30 mouse cellular contexts compared by ENCODE assay signal in genomic region chr6:145094431-145094830, GRCm38 (mm10). TPM values are rescaled to one million over a fixed set of nuclear protein-coding genes. Genes with fewer than 3 reads are reported as not detected.
DNase-seq lines count a peak whose midpoint lies in the region; ATAC-seq and TF ChIP-seq lines count a peak whose summit lies in the region.
"Had no signal": no experiment of that assay in that cellular context is flagged by ENCODE, and none has a peak within 500 bp of the region (broad histone marks: within the 10 kb centered on the region; RNA-seq: fewer than 3 reads in every experiment).

No protein-coding gene starts in this region.

- no peak overlapping the region for H3K4me2 ChIP-seq in midbrain, embryonic 11.5 days
- H3K4me2 ChIP-seq in midbrain, postnatal 0 days (ENCODE audit: low read depth, low read length, poor library complexity, severe bottlenecking): no peak overlapping the region
- H3K4me2 ChIP-seq in forebrain, embryonic 16.5 days (ENCODE audit: low read length): no peak overlapping the region
- H3K4me2 ChIP-seq: embryonic facial prominence, embryonic 13.5 days; embryonic facial prominence, embryonic 15.5 days; forebrain, embryonic 12.5 days had no signal

- H3K9me3 ChIP-seq in midbrain, embryonic 11.5 days (ENCODE audit: control insufficient read depth, low read length): no peaks in the 10 kb centered on the region
- H3K9me3 ChIP-seq in midbrain, postnatal 0 days (ENCODE audit: low read length): no peaks in the 10 kb centered on the region
- no peaks in the 10 kb centered on the region for H3K9me3 ChIP-seq in forebrain, embryonic 16.5 days (ENCODE audit: control insufficient read depth, low read length)
- H3K9me3 ChIP-seq: embryonic facial prominence, embryonic 13.5 days; embryonic facial prominence, embryonic 15.5 days; forebrain, embryonic 10.5 days; forebrain, embryonic 12.5 days had no signal

- ATAC-seq in midbrain, embryonic 11.5 days (ENCODE audit: low FRiP score): no peak
- no peak for ATAC-seq in midbrain, postnatal 0 days (ENCODE audit: low FRiP score)
- ATAC-seq in forebrain, embryonic 16.5 days: no peak
- ATAC-seq: CD4-positive, CD25-positive, alpha-beta regulatory T cell, adult 4 months; forebrain, embryonic 14.5 days; forebrain, postnatal 0 days; Patski had no signal

- H3K4me3 ChIP-seq in midbrain, embryonic 11.5 days (ENCODE audit: low read depth, low read length): no peak overlapping the region
- no peak overlapping the region for H3K4me3 ChIP-seq in midbrain, postnatal 0 days (ENCODE audit: low read depth, low read length)
- no peak overlapping the region for H3K4me3 ChIP-seq in forebrain, embryonic 16.5 days (replicated peaks; ENCODE audit: low read length)
- H3K4me3 ChIP-seq: embryonic facial prominence, embryonic 13.5 days; embryonic facial prominence, embryonic 15.5 days; erythroblast, embryonic 14.5 days; forebrain, embryonic 10.5 days; forebrain, embryonic 12.5 days had no signal

- H3K27ac ChIP-seq in midbrain, embryonic 11.5 days (ENCODE audit: low read depth, low read length): no peak overlapping the region
- H3K27ac ChIP-seq in midbrain, postnatal 0 days (ENCODE audit: low read depth, low read length): no peak overlapping the region
- no peak overlapping the region for H3K27ac ChIP-seq in forebrain, embryonic 16.5 days (ENCODE audit: low read length)
- H3K27ac ChIP-seq: embryonic facial prominence, embryonic 13.5 days; embryonic facial prominence, embryonic 15.5 days; forebrain, embryonic 10.5 days; forebrain, embryonic 12.5 days had no signal

- H3K4me1 ChIP-seq in midbrain, embryonic 11.5 days (ENCODE audit: control insufficient read depth, insufficient read depth, low read length): no peaks in the 10 kb centered on the region
- H3K4me1 ChIP-seq in midbrain, postnatal 0 days (ENCODE audit: insufficient read depth, low read length): no peaks in the 10 kb centered on the region
- H3K4me1 ChIP-seq in forebrain, embryonic 16.5 days (replicated peaks; ENCODE audit: control insufficient read depth, insufficient read depth, low read length): no peaks in the 10 kb centered on the region
- H3K4me1 ChIP-seq: embryonic facial prominence, embryonic 13.5 days; embryonic facial prominence, embryonic 15.5 days; forebrain, embryonic 10.5 days; forebrain, embryonic 12.5 days had no signal

- no peak for TF ChIP-seq CTCF in midbrain, postnatal 0 days (IDR thresholded peaks at IDR 0.05)

- WGBS in midbrain, embryonic 11.5 days: 85% methylated on average over 4 of the region's 4 CpGs
- WGBS in midbrain, postnatal 0 days: 76% methylated on average over 4 of the region's 4 CpGs
- 78% methylated on average over 4 of the region's 4 CpGs for WGBS in forebrain, embryonic 16.5 days

- H3K36me3 ChIP-seq in midbrain, embryonic 11.5 days (ENCODE audit: control insufficient read depth, insufficient read depth, low read length): no peaks in the 10 kb centered on the region
- no peaks in the 10 kb centered on the region for H3K36me3 ChIP-seq in midbrain, postnatal 0 days (ENCODE audit: insufficient read depth, low read length)
- no peaks in the 10 kb centered on the region for H3K36me3 ChIP-seq in forebrain, embryonic 16.5 days (ENCODE audit: control insufficient read depth, insufficient read depth)
- H3K36me3 ChIP-seq: embryonic facial prominence, embryonic 13.5 days; embryonic facial prominence, embryonic 15.5 days; forebrain, embryonic 10.5 days; forebrain, embryonic 12.5 days; G1E had no signal

- no peaks in the 10 kb centered on the region for H3K27me3 ChIP-seq in midbrain, embryonic 11.5 days (ENCODE audit: control insufficient read depth, insufficient read depth, low read length)
- no peaks in the 10 kb centered on the region for H3K27me3 ChIP-seq in midbrain, postnatal 0 days (ENCODE audit: insufficient read depth, low read length)
- H3K27me3 ChIP-seq in forebrain, embryonic 16.5 days (replicated peaks; ENCODE audit: control insufficient read depth, insufficient read depth, low read length): no peaks in the 10 kb centered on the region
- H3K27me3 ChIP-seq: CH12.LX; embryonic facial prominence, embryonic 13.5 days; embryonic facial prominence, embryonic 15.5 days; forebrain, embryonic 12.5 days; Patski had no signal

- DNase-seq in midbrain, embryonic 11.5 days (ENCODE audit: low spot score, missing footprints): peak; percentile 62
- DNase-seq in midbrain, postnatal 0 days (ENCODE audit: low spot score): no peak
- peak; percentile 97 for DNase-seq in ES-CJ7 (ENCODE audit: low read depth, low spot score)
- peak; percentile 94 for DNase-seq in R1 (ENCODE audit: low read depth, low spot score)
- DNase-seq in ZHBTc4 (ENCODE audit: low read depth, low spot score): peak; percentile 93
- no peak for DNase-seq in gastrocnemius, postnatal 10 days
- DNase-seq in right cerebral cortex, postnatal 25 days: no peak
- DNase-seq: adrenal gland, adult 2 months; adrenal gland, postnatal 10 days; adrenal gland, postnatal 25 days; B cell, adult 2 months; cerebellum, adult 11 months; cerebellum, adult 18-20 months; cerebellum, adult 8-10 months; cerebellum, adult 9-11 months; cerebellum, postnatal 14 days; cerebellum, postnatal 36 days; embryo, embryonic 11 days; forebrain, postnatal 0 days had no signal

- H3K9ac ChIP-seq in midbrain, embryonic 11.5 days (ENCODE audit: low read length): no peak overlapping the region
- no peak overlapping the region for H3K9ac ChIP-seq in midbrain, postnatal 0 days (replicated peaks; ENCODE audit: low read length, poor library complexity, severe bottlenecking)
- no peak overlapping the region for H3K9ac ChIP-seq in forebrain, embryonic 16.5 days (replicated peaks; ENCODE audit: low read depth, low read length)
- H3K9ac ChIP-seq: embryonic facial prominence, embryonic 13.5 days; embryonic facial prominence, embryonic 15.5 days; forebrain, embryonic 12.5 days; forebrain, postnatal 0 days had no signal

RNA-seq across cellular contexts. Expression of gene Bcat1, which starts 18.4 kb away (rescaled TPM):
- polyA plus RNA-seq in midbrain, embryonic 11.5 days (2014; fragmentation: Nextera tagmentation; extraction: Ambion mirVana): 140 and 150 TPM in 2 replicates
- 94.2 and 96.8 TPM in 2 replicates for total RNA-seq in midbrain, postnatal 0 days (2014; rRNA removed)
- 57.0 and 63.5 TPM in 2 replicates for polyA plus RNA-seq in midbrain, postnatal 0 days (2015; fragmentation: Nextera tagmentation; extraction: Ambion mirVana)
- total RNA-seq in gastrocnemius, postnatal 10 days (2021): 10 to 100 TPM; 12.3 to 16.6 TPM
- 108 and 110 TPM in 2 replicates for polyA plus RNA-seq in forebrain, embryonic 16.5 days (2015; fragmentation: Nextera tagmentation; extraction: Ambion mirVana)
- polyA plus RNA-seq: erythroblast, embryonic 14.5 days; G1E had no signal

RNA-seq across cellular contexts. Expression of gene Lrmp, which starts 21.0 kb away (rescaled TPM):
- 1.4 and 1.9 TPM in 2 replicates for polyA plus RNA-seq in midbrain, embryonic 11.5 days (2014; fragmentation: Nextera tagmentation; extraction: Ambion mirVana)
- total RNA-seq in midbrain, postnatal 0 days (2014; rRNA removed): 1.8 and 2.9 TPM in 2 replicates
- 0.59 and 1.5 TPM in 2 replicates for polyA plus RNA-seq in midbrain, postnatal 0 days (2015; fragmentation: Nextera tagmentation; extraction: Ambion mirVana)
- 1 to 10 TPM; 1.2 to 4.1 TPM for total RNA-seq in gastrocnemius, postnatal 10 days (2021)
- polyA plus RNA-seq in forebrain, embryonic 16.5 days (2015; fragmentation: Nextera tagmentation; extraction: Ambion mirVana): 0.35 and 0.82 TPM in 2 replicates

Comparison
In these comparisons a context has a peak if more than half of its experiments do, and no peak if none do; other contexts are left out.
1. DNase-seq: peak in midbrain, embryonic 11.5 days (single experiment), ES-CJ7 (single experiment), R1 (single experiment) and ZHBTc4 (single experiment); none in midbrain, postnatal 0 days (single experiment), gastrocnemius, postnatal 10 days (single experiment) and right cerebral cortex, postnatal 25 days (single experiment).